Mouse (Mus musculus) neural tube, embryonic 11.5 days (tissue): Measurements from ENCODE around the gene Trak2. TPM values are rescaled to one million over a fixed set of nuclear protein-coding genes. Genes with fewer than 3 reads are reported as not detected.
"Not testable (repeated sequence)": the region's sequence is repeated elsewhere in the genome, so short reads cannot be mapped to it uniquely, and the experiment has no call there.

Source experiments
- ATAC-seq: fragments of 200-750 bp; cut with Nextera tagmentation; 2 replicates; pipeline ENCODE4 v1.8.0; 2017; ENCODE audit warnings: moderate number of reproducible peaks, mild to moderate bottlenecking, moderate TSS enrichment, moderate library complexity; ENCODE audit not compliant: insufficient read depth, low FRiP score, low TSS enrichment
- DNase-seq: peaks from one replicate; pipeline ENCODE4 v3.0.0-alpha.2; 2015; ENCODE audit warnings: low spot score
- H3K27ac ChIP-seq: fragments of 300-500 bp; sonication (generic); 2 replicates; pipeline ENCODE4 v1.5.1; 2014; ENCODE audit warnings: low read depth, mild to moderate bottlenecking, low read length
- H3K27me3 ChIP-seq: fragments of 300-500 bp; sonication (generic); 2 replicates; pipeline ENCODE4 v1.6.1; 2014; ENCODE audit warnings: mild to moderate bottlenecking, low read length, mixed read lengths; ENCODE audit not compliant: control insufficient read depth, insufficient read depth
- H3K36me3 ChIP-seq: fragments of 300-500 bp; sonication (generic); 2 replicates; pipeline ENCODE4 v1.6.1; 2014; ENCODE audit warnings: mild to moderate bottlenecking, low read length, moderate library complexity, mixed read lengths; ENCODE audit not compliant: control insufficient read depth, insufficient read depth
- H3K4me1 ChIP-seq: fragments of 300-500 bp; sonication (generic); 2 replicates; pipeline ENCODE4 v1.6.1; 2014; ENCODE audit warnings: low read length, mixed read lengths; ENCODE audit not compliant: control insufficient read depth, insufficient read depth
- H3K4me2 ChIP-seq: fragments of 300-500 bp; sonication (generic); 2 replicates; pipeline ENCODE4 v1.6.1; 2014; ENCODE audit warnings: low read depth, mild to moderate bottlenecking, moderate library complexity
- H3K4me3 ChIP-seq: fragments of 300-500 bp; sonication (generic); 2 replicates; pipeline ENCODE4 v1.5.1; 2014; ENCODE audit warnings: low read depth, low read length
- H3K9ac ChIP-seq: fragments of 300-500 bp; sonication (generic); 2 replicates; pipeline ENCODE4 v1.6.1; 2014; ENCODE audit warnings: mild to moderate bottlenecking, low read length
- H3K9me3 ChIP-seq: fragments of 300-500 bp; sonication (generic); 2 replicates; pipeline ENCODE4 v1.6.1; 2016; ENCODE audit warnings: low read length; ENCODE audit not compliant: control insufficient read depth
- WGBS: fragments of 180-500 bp; shearing (Covaris S2); extraction: QIAGEN DNeasy Blood & Tissue Kit; methylation state at CpG from one replicate; pipeline ENCODE4 v1.1.7; 2014; 5-methylcytosine and 5-hydroxymethylcytosine counted together
- polyA plus RNA-seq: library from polyadenylated mRNA; unstranded; fragments of >200 nt; fragmentation: Nextera tagmentation; extraction: Ambion mirVana; gene quantifications from 2 replicates; pipeline ENCODE4 v1.2.1, GENCODE M21; 2014

The Trak2 gene
- polyA plus RNA-seq, 1 experiment from 2014 or later: 14.0 TPM

DNA sequence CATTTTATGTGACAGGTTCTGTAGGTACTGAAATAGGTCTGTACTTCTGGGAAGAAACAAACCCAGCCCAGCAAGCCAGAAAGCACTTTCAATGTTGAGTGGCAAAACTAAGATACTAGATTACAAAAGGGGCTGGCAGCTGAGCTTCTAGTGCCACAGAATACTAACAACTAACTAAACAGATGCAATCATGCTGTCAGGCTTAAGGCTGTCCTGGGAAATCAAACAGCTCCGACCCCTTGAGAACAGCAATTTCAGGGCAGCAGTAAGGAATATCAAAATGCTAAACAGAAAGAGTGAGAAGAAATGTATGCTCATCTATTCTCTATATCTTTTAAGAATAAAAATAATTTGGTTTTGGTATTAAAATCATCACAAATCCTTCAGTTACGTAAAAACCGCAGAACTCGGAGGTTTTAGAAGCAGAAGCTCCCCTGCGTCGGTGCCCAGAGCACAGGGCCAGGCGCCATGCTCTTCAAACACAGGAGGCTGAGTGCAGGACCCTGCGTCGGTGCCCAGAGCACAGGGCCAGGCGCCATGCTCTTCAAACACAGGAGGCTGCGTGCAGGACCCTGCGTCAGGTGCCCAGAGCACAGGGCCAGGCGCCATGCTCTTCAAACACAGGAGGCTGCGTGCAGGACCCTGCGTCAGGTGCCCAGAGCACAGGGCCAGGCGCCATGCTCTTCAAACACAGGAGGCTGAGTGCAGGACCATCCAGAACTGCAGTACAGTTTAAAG, 14.3 kb downstream of the Trak2 start:
- not testable (repeated sequence) for H3K4me1 ChIP-seq, H3K4me3 ChIP-seq, H3K27me3 ChIP-seq, ATAC-seq, H3K9ac ChIP-seq, H3K4me2 ChIP-seq, H3K9me3 ChIP-seq, H3K27ac ChIP-seq, DNase-seq, H3K36me3 ChIP-seq
- WGBS: 86% methylated on average over 16 of the region's 16 CpGs

- Histone ChIP-seq H3K4me1 (no peaks in the 10 kb centered on the region; the same call in 1 of the 2 replicates), H3K9me3 (no peaks in the 10 kb centered on the region), H3K4me3 (no peak overlapping the region), H3K4me2 (no peak overlapping the region), H3K36me3 (no peaks in the 10 kb centered on the region), H3K9ac (no peak overlapping the region), H3K27ac (no peak overlapping the region), H3K27me3 (no peaks in the 10 kb centered on the region)
- 53% methylated on average over 2 of the region's 2 CpGs for WGBS
- DNase-seq (no peak), ATAC-seq (no peak)
These were observed 15.3 kb downstream of the Trak2 start for GRCm38 (mm10) chr1:58957931-58958330.

- Histone ChIP-seq H3K9me3 (no peaks in the 10 kb centered on the region), H3K4me3 (no peak overlapping the region), H3K4me1 (peaks cover 1% of the 10 kb centered on the region; the same call in 1 of the 2 replicates), H3K27ac (no peak overlapping the region), H3K9ac (no peak overlapping the region), H3K27me3 (no peaks in the 10 kb centered on the region), H3K4me2 (no peak overlapping the region), H3K36me3 (no peaks in the 10 kb centered on the region)
- no peak for DNase-seq
- WGBS: 83% methylated on average over 9 of the region's 9 CpGs
- no peak for ATAC-seq
These were observed 17.0 kb downstream of the Trak2 start for GRCm38 (mm10) chr1:58956229-58956628.

GRCm38 (mm10) chr1:58955716-58956115, 17.5 kb downstream of the Trak2 start:
- ATAC-seq: no peak

GRCm38 (mm10) chr1:58954578-58955410, 18.4 kb downstream of the Trak2 start:
- Histone ChIP-seq H3K9ac (no peak overlapping the region), H3K4me3 (no peak overlapping the region), H3K27ac (no peak overlapping the region), H3K4me2 (no peak overlapping the region), H3K9me3 (no peaks in the 10 kb centered on the region), H3K27me3 (no peaks in the 10 kb centered on the region), H3K4me1 (peaks cover 2% of the 10 kb centered on the region; the same call in 1 of the 2 replicates), H3K36me3 (no peaks in the 10 kb centered on the region)
- 86% methylated on average over 8 of the region's 8 CpGs for WGBS
- ATAC-seq (no peak), DNase-seq (no peak)

More at GRCm38 (mm10) chr1:58955716-58956115, 17.5 kb downstream of the Trak2 start:
- no peak for DNase-seq
- Histone ChIP-seq H3K9me3 (no peaks in the 10 kb centered on the region), H3K4me3 (no peak overlapping the region), H3K27ac (no peak overlapping the region), H3K9ac (no peak overlapping the region), H3K36me3 (no peaks in the 10 kb centered on the region), H3K4me2 (no peak overlapping the region), H3K4me1 (peaks cover 2% of the 10 kb centered on the region; the same call in 1 of the 2 replicates), H3K27me3 (no peaks in the 10 kb centered on the region)
- WGBS: 89% methylated on average over 3 of the region's 3 CpGs

DNA sequence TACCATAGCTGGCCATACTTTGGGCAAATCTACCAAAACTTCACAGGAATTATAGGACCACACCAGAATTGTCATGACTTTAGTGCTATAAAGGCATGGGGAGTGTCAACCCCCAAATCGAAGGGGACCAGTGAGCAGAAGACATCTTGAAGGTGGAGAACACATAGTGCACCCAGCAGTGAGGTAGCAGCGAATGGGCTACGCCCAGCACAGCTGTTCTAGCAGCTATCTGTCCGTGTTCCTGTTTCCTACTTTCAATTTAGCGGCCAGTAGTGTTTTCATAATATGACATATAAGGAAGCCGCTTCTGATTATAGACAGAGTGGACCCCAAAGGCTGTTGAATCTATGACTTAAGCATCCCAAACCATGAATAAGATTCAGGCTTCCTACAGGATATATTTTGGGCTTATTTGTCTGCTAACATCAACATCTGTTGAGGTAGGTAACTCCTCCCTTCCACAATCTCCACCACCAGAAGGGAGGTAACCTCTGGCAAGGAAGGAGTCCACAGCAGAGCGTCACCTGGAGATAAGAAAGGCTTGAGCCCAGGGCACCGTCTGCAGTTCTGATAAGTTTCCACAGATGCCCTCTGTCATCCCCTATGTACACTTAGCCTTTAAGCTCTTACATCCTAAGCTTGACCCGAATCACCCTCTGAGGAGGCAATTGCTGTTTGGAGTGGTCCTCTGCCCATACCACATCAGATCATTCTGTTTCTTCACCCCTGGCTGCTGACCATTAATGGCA, 19.4 kb downstream of the Trak2 start:
- no peaks in the 10 kb centered on the region for H3K36me3 ChIP-seq
- no peak overlapping the region for H3K27ac ChIP-seq
- H3K27me3 ChIP-seq: no peaks in the 10 kb centered on the region
- 88% methylated on average over 9 of the region's 9 CpGs for WGBS
- DNase-seq: no peak
- no peak for ATAC-seq
- H3K9ac ChIP-seq: no peak overlapping the region
- H3K4me3 ChIP-seq: no peak overlapping the region
- no peaks in the 10 kb centered on the region for H3K9me3 ChIP-seq
- peaks cover 2% of the 10 kb centered on the region; the same call in 1 of the 2 replicates for H3K4me1 ChIP-seq
- H3K4me2 ChIP-seq: no peak overlapping the region

- Histone ChIP-seq H3K9me3 (no peaks in the 10 kb centered on the region), H3K27me3 (no peaks in the 10 kb centered on the region), H3K4me3 (no peak overlapping the region), H3K4me2 (no peak overlapping the region), H3K27ac (no peak overlapping the region), H3K4me1 (peaks cover 2% of the 10 kb centered on the region; the same call in 1 of the 2 replicates), H3K9ac (no peak overlapping the region), H3K36me3 (no peaks in the 10 kb centered on the region)
- WGBS: 71% methylated on average over 4 of the region's 4 CpGs
- DNase-seq: no peak
- ATAC-seq: no peak
These were observed 20.2 kb downstream of the Trak2 start for GRCm38 (mm10) chr1:58952997-58953396.

GRCm38 (mm10) chr1:58952526-58952925, 20.7 kb downstream of the Trak2 start:
- 91% methylated on average over 5 of the region's 5 CpGs for WGBS
- Histone ChIP-seq H3K4me2 (no peak overlapping the region), H3K9ac (no peak overlapping the region), H3K27ac (no peak overlapping the region), H3K36me3 (no peaks in the 10 kb centered on the region), H3K4me1 (peaks cover 2% of the 10 kb centered on the region; the same call in 1 of the 2 replicates), H3K27me3 (no peaks in the 10 kb centered on the region), H3K9me3 (no peaks in the 10 kb centered on the region), H3K4me3 (no peak overlapping the region)
- DNase-seq (no peak), ATAC-seq (no peak)
